Mouse (Mus musculus) testis, postnatal 10 days (tissue): ENCODE data around the gene Tha1.

ENCODE experiments used
- DNase-seq: peaks from one replicate; pipeline ENCODE4 v3.0.0; 2021; ENCODE audit warnings: low spot score

Gene Tha1

GRCm38 (mm10) chr11:117872861-117873608, at the start of gene Tha1:
TSS of gene Tha1 (minus strand) at chr11:117873481.
- peak; percentile 81 for DNase-seq

GRCm38 (mm10) chr11:117919211-117919610, 45.9 kb upstream of the Tha1 start:
- DNase-seq: no peak

- DNase-seq: no peak
Measured at GRCm38 (mm10) chr11:117918541-117918940, 45.3 kb upstream of the Tha1 start.

DNA sequence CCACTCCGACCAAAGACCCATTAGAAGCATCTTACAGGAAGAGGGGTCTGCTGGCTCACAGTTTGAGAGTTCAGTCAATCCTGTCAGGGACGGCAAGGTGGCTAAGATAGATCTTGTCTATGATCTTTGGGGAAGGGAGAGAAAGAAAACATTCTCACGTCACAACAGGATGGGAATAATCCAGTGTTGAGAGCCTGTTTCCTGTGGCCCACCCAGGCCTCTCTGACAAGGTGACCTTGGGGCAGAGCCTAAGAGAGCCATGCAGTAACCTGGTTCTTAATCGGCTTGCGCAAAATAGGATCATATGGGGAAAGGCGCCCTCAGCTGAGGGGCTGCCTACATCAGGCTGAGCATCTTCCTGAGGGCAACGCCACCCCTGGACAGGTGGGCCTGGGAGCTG, 42.6 kb upstream of the Tha1 start:
- no peak for DNase-seq

- DNase-seq: no peak
Measured at GRCm38 (mm10) chr11:117915341-117915740, 42.1 kb upstream of the Tha1 start.

- DNase-seq: no peak
Measured at GRCm38 (mm10) chr11:117914531-117914930, 41.2 kb upstream of the Tha1 start.

DNA sequence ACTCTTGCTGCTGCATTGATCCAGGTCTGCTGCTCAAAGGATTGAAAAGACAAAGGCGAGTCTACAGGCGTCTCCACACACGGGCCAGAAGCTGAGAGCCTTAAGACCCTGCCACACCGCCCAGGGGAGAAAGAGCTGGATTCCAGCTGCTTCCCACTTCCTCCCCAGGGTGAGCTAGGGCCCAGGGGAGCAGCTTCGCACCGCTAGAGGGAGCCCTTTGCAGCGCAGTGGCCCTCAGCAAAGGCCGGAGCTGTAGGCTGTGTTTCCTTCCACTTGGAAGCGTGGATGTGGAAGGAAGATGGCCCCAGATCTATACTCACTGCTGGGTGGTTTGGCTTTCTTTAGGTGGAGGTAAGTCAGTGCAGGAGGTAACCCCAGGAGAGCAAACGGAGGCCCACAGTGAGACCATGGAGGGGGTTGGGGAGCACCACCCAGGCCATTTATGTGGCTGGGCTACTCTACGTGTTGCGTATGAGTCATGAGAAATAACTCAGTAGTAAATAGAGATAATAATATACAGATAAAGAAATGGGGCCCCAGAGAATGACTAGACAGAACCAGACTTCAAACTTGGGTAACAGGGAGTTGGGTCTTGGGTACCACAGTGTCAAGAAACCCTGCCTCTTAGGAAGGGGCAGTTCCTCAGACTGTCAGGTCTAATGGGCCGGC, 39.5 kb upstream of the Tha1 start:
- DNase-seq: peak; percentile 88

GRCm38 (mm10) chr11:117909337-117909736, 36.1 kb upstream of the Tha1 start:
- no peak for DNase-seq

GRCm38 (mm10) chr11:117904442-117904841, 31.2 kb upstream of the Tha1 start:
- no peak for DNase-seq

DNA sequence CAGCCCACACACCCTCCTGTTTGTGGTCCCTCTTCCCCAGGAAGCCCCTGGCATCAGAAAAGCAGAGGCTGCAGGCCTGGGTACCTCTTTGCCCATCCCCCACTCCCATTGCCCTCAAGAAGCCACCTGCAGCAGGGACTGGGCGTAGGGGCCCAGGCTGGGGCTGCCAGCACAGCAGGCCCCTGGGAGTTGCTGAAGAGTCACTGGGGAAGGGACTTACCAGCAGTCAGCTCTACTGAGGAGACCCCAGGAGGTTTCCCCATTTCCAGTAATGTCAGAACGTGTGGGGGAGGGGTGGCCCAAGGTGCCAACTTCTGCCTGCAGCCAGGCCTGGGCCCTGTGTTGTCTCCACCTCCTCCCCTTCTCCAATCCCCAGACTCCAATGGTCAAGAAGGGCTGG, 29.0 kb upstream of the Tha1 start:
- no peak for DNase-seq

- DNase-seq: no peak
Measured at GRCm38 (mm10) chr11:117896533-117896932, 23.3 kb upstream of the Tha1 start.

DNA sequence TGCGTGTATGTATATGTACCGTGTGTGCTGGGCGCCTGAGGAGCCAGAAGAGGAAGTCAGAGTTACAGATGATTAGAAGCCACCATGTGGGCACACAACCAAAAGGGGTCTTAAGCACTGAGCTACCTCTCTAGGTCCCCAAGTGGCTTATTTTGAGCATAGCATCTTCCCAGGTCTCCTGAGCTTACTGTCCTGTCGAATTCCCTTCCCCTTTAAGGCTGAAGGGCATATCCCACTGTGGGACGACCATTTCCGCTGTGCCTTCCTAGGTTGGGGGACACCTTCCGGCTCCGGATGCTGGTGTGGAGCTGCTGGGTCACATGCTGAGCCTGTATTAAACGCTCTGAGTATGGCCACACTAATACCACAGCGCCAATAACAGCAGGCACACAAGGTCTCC, 21.4 kb upstream of the Tha1 start:
- DNase-seq: no peak

DNA sequence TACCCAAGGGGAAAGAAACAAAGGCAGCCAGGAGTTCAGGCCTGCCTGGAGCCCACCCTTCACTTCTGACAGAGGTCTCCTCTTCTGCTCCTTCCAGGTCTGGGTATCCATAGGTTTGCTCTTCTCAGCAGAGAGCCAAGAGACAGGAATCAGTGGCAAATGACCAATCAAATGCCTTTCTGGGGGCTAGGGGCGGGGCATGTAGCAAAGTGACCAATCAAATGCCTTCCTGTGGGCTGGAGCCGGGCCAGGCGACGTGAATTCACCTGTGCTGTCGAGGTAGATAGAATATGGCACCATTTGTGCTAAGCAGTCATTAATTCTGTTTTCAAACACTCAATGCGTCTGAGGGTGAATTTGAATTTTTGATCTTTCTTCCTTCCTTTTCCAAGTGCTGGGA, 18.9 kb upstream of the Tha1 start:
- no peak for DNase-seq

- no peak for DNase-seq
Measured at GRCm38 (mm10) chr11:117891581-117892175, 18.4 kb upstream of the Tha1 start.

GRCm38 (mm10) chr11:117890519-117891282, 17.4 kb upstream of the Tha1 start:
- no peak for DNase-seq

- DNase-seq: no peak
Measured at GRCm38 (mm10) chr11:117889887-117890340, 16.6 kb upstream of the Tha1 start.

- peak; percentile 73 for DNase-seq
Measured at GRCm38 (mm10) chr11:117888853-117889822, 15.9 kb upstream of the Tha1 start.

DNA sequence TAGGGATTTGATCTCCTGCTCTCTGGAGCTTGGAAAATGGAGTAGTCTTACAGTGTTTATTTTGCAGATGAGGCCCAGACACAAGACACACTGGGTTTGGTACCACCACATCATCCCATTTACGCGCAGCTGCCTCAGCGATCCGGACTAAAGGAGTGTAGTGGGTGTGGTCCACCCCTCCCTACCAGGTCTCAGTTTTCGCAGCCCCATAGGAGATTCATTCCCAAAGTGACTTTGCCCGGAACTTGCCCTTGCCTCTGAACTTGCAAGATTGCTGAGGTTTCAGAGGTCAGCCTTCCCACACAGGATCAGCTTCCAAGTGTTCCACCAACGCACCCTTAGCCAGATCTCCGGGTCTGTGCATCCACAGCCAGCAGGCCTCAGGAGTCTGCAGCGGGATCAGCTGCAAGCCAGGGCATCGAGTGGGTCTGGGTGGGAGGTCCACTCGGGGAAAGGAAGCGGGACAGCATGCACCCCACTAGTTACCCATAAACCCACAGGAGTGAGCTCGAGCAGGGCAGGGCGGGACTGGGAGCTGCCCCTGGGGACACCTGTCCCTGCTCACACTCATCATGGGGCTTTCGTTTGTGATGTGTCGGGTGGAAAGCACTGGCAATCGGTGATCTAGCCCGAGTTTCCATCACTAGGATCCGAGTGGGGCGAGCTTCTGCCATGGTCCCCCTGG, 15.0 kb upstream of the Tha1 start:
- no peak for DNase-seq

GRCm38 (mm10) chr11:117886000-117886399, 12.7 kb upstream of the Tha1 start:
- DNase-seq: no peak

GRCm38 (mm10) chr11:117882208-117882607, 8.9 kb upstream of the Tha1 start:
- no peak for DNase-seq

DNA sequence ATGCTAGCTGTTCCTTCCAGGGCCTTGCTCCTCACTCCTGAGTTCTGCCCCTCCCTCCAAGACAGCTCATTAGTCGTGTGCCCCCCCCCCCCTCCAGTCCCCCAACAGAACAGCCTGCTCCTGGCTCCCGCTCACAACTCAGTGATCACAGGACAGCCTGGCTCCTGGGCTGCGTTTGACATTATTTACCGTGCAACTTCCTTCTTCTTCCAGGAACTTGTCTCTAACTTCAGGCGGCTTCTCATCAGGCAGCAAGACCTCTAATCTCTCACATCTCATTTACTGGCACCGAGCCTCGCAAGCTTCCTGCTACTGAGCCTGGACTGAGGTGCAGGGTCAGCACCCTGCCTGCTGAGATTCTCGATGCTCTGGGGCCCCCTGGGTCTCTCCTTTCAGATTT, 8.5 kb upstream of the Tha1 start:
- no peak for DNase-seq
